Mouse (Mus musculus) cortical plate, adult 2 months (tissue): ENCODE results near the gene Zfp609.

Source experiments
- CTCF ChIP-seq: fragments of 200-500 bp; IDR thresholded peaks from 2 replicates; pipeline ENCODE4 v1.5.1; 2011; ENCODE audit warnings: mild to moderate bottlenecking, control low read depth, low read length; ENCODE audit not compliant: insufficient read depth; ENCODE audit errors: extremely low read depth
- POLR2A ChIP-seq: fragments of 200-500 bp; IDR thresholded peaks from 2 replicates; pipeline ENCODE4 v1.6.1; 2011; ENCODE audit warnings: mild to moderate bottlenecking, low read length, control low read depth; ENCODE audit not compliant: insufficient read depth; ENCODE audit errors: extremely low read depth

DNA sequence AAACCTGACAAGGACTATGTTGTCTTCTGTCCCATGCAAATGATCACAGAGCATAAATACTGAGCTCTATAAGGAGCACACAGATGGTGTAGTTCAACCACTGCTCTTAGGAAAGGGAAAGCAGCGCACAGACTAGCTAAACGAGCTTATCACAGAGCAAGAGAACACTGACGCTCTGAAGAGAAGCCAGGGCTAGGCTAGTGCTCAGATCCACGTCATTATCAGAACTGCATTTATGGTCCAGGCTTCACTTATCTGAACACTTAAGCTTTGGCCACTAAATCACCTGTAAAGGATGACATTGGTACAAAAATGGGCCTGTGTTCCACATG is 102.1 kb downstream of the Zfp609 start:
- TF ChIP-seq CTCF: no peak
- TF ChIP-seq POLR2A: no peak
